Mouse (Mus musculus) spleen, adult 2 months (tissue): ENCODE measurements at regions not wholly inside any gene's neighbourhood (a gene's known extent, or its start where the extent isn't known, plus 50 kb on each side); places are given as distances from the start of the nearest gene placed in this dataset.

Experiments used
- DNase-seq, 2 experiments: peaks; one replicate each; pipeline versions ENCODE4 v3.0.0 to v3.0.0-alpha.2; 2012 to 2021; ENCODE audit warnings: low spot score in 2 of 2, low read depth in 1 of 2
- H3K27ac ChIP-seq: fragments of 200-500 bp; 2 replicates; pipeline ENCODE4 v1.5.1; 2012; ENCODE audit warnings: low read length, inconsistent platforms; ENCODE audit not compliant: insufficient read depth
- H3K27me3 ChIP-seq: fragments of 200-500 bp; 2 replicates; pipeline ENCODE4 v1.6.1; 2012; ENCODE audit warnings: mild to moderate bottlenecking, moderate library complexity, low read length, inconsistent platforms; ENCODE audit not compliant: control insufficient read depth, insufficient read depth
- H3K36me3 ChIP-seq: fragments of 200-500 bp; 2 replicates; pipeline ENCODE4 v1.6.1; 2012; ENCODE audit warnings: mild to moderate bottlenecking, low read length, inconsistent platforms; ENCODE audit not compliant: control insufficient read depth, insufficient read depth
- H3K4me1 ChIP-seq: fragments of 200-500 bp; 2 replicates; pipeline ENCODE4 v1.6.1; 2011; ENCODE audit warnings: inconsistent platforms; ENCODE audit not compliant: control insufficient read depth, insufficient read depth, insufficient read length
- H3K4me3 ChIP-seq: fragments of 200-500 bp; 2 replicates; pipeline ENCODE4 v1.5.1; 2011; ENCODE audit warnings: mild to moderate bottlenecking, inconsistent platforms; ENCODE audit not compliant: insufficient read depth, insufficient read length; ENCODE audit errors: extremely low read depth
- CTCF ChIP-seq: fragments of 200-500 bp; IDR thresholded peaks from 2 replicates; pipeline ENCODE4 v1.5.1; 2011; ENCODE audit warnings: mild to moderate bottlenecking, inconsistent platforms; ENCODE audit not compliant: insufficient read depth, insufficient read length, insufficient replicate concordance; ENCODE audit errors: extremely low read depth
- POLR2A ChIP-seq: fragments of 200-500 bp; IDR thresholded peaks from 2 replicates; pipeline ENCODE4 v1.6.1; 2011; ENCODE audit warnings: low read depth, low read length, inconsistent platforms
- WGBS: fragments of 180-500 bp; shearing (Covaris S2); methylation state at CpG from one replicate; pipeline ENCODE4 v1.1.7; 2018; 5-methylcytosine and 5-hydroxymethylcytosine counted together

DNA sequence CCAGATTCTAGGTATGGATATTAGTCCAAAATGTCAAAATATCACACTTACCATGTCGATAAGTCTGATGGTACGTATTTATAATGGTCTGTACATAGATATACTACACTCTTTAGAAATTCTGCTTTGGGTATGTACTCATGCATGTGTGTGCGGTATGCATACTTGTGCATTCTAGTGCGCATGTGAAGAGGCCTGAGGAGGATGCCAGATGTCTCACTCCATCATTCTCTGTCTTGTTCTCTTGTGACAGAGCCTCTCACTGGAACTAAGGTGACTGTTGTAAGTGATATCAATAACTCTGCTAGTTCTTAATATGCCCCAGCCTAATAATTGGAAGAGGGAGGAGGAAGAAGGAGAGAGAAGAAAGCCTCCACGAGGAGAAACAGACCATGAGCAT lies 52.5 kb upstream of the Pkn2 start:
- H3K27ac ChIP-seq: no peak overlapping the region
- 89% methylated on average over 5 of the region's 5 CpGs for WGBS
- 0 out of 2 replicates have a peak, but pooled peaks cover 2% of the 10 kb centered on the region for H3K4me1 ChIP-seq
- no peak for DNase-seq
- H3K27me3 ChIP-seq: no peaks in the 10 kb centered on the region
- H3K36me3 ChIP-seq: no peaks in the 10 kb centered on the region
- no peak for TF ChIP-seq CTCF
- TF ChIP-seq POLR2A: no peak
- H3K4me3 ChIP-seq: no peak overlapping the region

GRCm38 (mm10) chr3:142933684-142934259 lies 52.0 kb upstream of the Pkn2 start:
- no peak for TF ChIP-seq CTCF
- TF ChIP-seq POLR2A: no peak
- no peaks in the 10 kb centered on the region for H3K36me3 ChIP-seq
- no peak overlapping the region for H3K27ac ChIP-seq
- no peak for DNase-seq
- H3K4me1 ChIP-seq: 0 out of 2 replicates have a peak, but pooled peaks cover 2% of the 10 kb centered on the region
- H3K27me3 ChIP-seq: no peaks in the 10 kb centered on the region
- H3K4me3 ChIP-seq: no peak overlapping the region
- WGBS: 78% methylated on average over 5 of the region's 5 CpGs
